Mouse (Mus musculus) urinary bladder, adult 2 months (tissue): Measurements from ENCODE around the gene Rptor. TPM values are rescaled to one million over a fixed set of nuclear protein-coding genes. Genes with fewer than 3 reads are reported as not detected.

Source experiments
- DNase-seq: peaks from one replicate; pipeline ENCODE4 v3.0.0; 2022; ENCODE audit warnings: low spot score
- polyA plus RNA-seq: library from polyadenylated mRNA; depleted of rRNA; stranded (reverse); fragments of >200 nt; gene quantifications from 2 replicates; pipeline ENCODE4 v1.2.3, GENCODE M21; 2012

The Rptor gene
- polyA plus RNA-seq, 1 experiment, result 14.1 TPM

GRCm38 (mm10) chr11:119687966-119688365 lies 85.3 kb downstream of the Rptor start:
- no peak for DNase-seq

- DNase-seq, result no peak
These were observed 87.2 kb downstream of the Rptor start for GRCm38 (mm10) chr11:119689936-119690335.

GRCm38 (mm10) chr11:119692196-119692910 lies 89.6 kb downstream of the Rptor start:
- no peak for DNase-seq

- DNase-seq, result no peak
These were observed 90.2 kb downstream of the Rptor start for GRCm38 (mm10) chr11:119692911-119693261.

GRCm38 (mm10) chr11:119694146-119694860 lies 91.6 kb downstream of the Rptor start:
- DNase-seq, result no peak

- DNase-seq, result no peak
These were observed 93.7 kb downstream of the Rptor start for GRCm38 (mm10) chr11:119696401-119696800.

- DNase-seq, result no peak
These were observed 102.8 kb downstream of the Rptor start for GRCm38 (mm10) chr11:119705381-119706066.

- no peak for DNase-seq
These were observed 104.6 kb downstream of the Rptor start for GRCm38 (mm10) chr11:119707259-119707658.

GRCm38 (mm10) chr11:119709239-119709638 lies 106.5 kb downstream of the Rptor start:
- DNase-seq, result no peak

GRCm38 (mm10) chr11:119710338-119710737 lies 107.6 kb downstream of the Rptor start:
- no peak for DNase-seq

GRCm38 (mm10) chr11:119710822-119711221 lies 108.1 kb downstream of the Rptor start:
- no peak for DNase-seq

- DNase-seq, result no peak
These were observed 112.7 kb downstream of the Rptor start for GRCm38 (mm10) chr11:119715437-119715836.

GRCm38 (mm10) chr11:119715841-119716596 lies 113.3 kb downstream of the Rptor start:
- DNase-seq, result no peak

- no peak for DNase-seq
These were observed 115.4 kb downstream of the Rptor start for GRCm38 (mm10) chr11:119718115-119718514.

- no peak for DNase-seq
These were observed 117.7 kb downstream of the Rptor start for GRCm38 (mm10) chr11:119720101-119721048.

GRCm38 (mm10) chr11:119724709-119725108 lies 122.0 kb downstream of the Rptor start:
- no peak for DNase-seq

GRCm38 (mm10) chr11:119731382-119731781 lies 128.7 kb downstream of the Rptor start:
- no peak for DNase-seq

- no peak for DNase-seq
These were observed 129.7 kb downstream of the Rptor start for GRCm38 (mm10) chr11:119732362-119732761.

GRCm38 (mm10) chr11:119732961-119733656 lies 130.4 kb downstream of the Rptor start:
- no peak for DNase-seq

- no peak for DNase-seq
These were observed 130.9 kb downstream of the Rptor start for GRCm38 (mm10) chr11:119733657-119733990.
